Mouse (Mus musculus) adrenal gland, adult (tissue): ENCODE measurements at regions not wholly inside any gene's neighbourhood (a gene's known extent, or its start where the extent isn't known, plus 50 kb on each side); places are given as distances from the start of the nearest gene placed in this dataset.

Experiments
- DNase-seq, 2 experiments: peaks; one replicate each; pipeline ENCODE4 v3.0.0; 2022 to 2023; ENCODE audit warnings: low spot score in 1 of 2; ENCODE audit not compliant: inconsistent age in 2 of 2

- no peak for DNase-seq
These were observed 54.9 kb downstream of the Tas2r134 start for GRCm38 (mm10) chr2:51682177-51682576.

GRCm38 (mm10) chr2:51682745-51683144 is 55.4 kb downstream of the Tas2r134 start:
- no peak for DNase-seq

GRCm38 (mm10) chr2:51705110-51705509 is 77.8 kb downstream of the Tas2r134 start:
- no peak for DNase-seq

GRCm38 (mm10) chr2:51708701-51709100 is 81.4 kb downstream of the Tas2r134 start:
- peak; percentile 8 to 42 for DNase-seq

- DNase-seq = no peak
These were observed 85.3 kb downstream of the Tas2r134 start for GRCm38 (mm10) chr2:51712611-51713010.

GRCm38 (mm10) chr2:51730805-51731204 is 103.5 kb downstream of the Tas2r134 start:
- no peak for DNase-seq

GRCm38 (mm10) chr2:51731703-51732102 is 104.4 kb downstream of the Tas2r134 start:
- DNase-seq = no peak

- no peak for DNase-seq
These were observed 105.0 kb downstream of the Tas2r134 start for GRCm38 (mm10) chr2:51732355-51732754.

- DNase-seq = peak in 1 of 2 experiments; percentile 27
These were observed 105.9 kb downstream of the Tas2r134 start for GRCm38 (mm10) chr2:51733218-51733617.

- DNase-seq = no peak
These were observed 109.1 kb downstream of the Tas2r134 start for GRCm38 (mm10) chr2:51736452-51736851.

- DNase-seq = no peak
These were observed 120.5 kb downstream of the Tas2r134 start for GRCm38 (mm10) chr2:51747675-51748319.

- no peak for DNase-seq
These were observed 121.9 kb downstream of the Tas2r134 start for GRCm38 (mm10) chr2:51749247-51749646.

- DNase-seq = no peak
These were observed 125.7 kb downstream of the Tas2r134 start for GRCm38 (mm10) chr2:51752941-51753564.

GRCm38 (mm10) chr2:51753565-51754031 is 126.3 kb downstream of the Tas2r134 start:
- DNase-seq = no peak

- no peak for DNase-seq
These were observed 130.1 kb downstream of the Tas2r134 start for GRCm38 (mm10) chr2:51757361-51757760.

GRCm38 (mm10) chr2:51758093-51758492 is 130.8 kb downstream of the Tas2r134 start:
- no peak for DNase-seq

- DNase-seq = no peak
These were observed 135.6 kb downstream of the Tas2r134 start for GRCm38 (mm10) chr2:51762866-51763265.

GRCm38 (mm10) chr2:51767507-51768135 is 140.3 kb downstream of the Tas2r134 start:
- no peak for DNase-seq

GRCm38 (mm10) chr2:51768298-51769271 is 141.3 kb downstream of the Tas2r134 start:
- DNase-seq = no peak

- DNase-seq = no peak
These were observed 149.8 kb downstream of the Rbm43 start for GRCm38 (mm10) chr2:51785169-51785568.

- no peak for DNase-seq
These were observed 146.1 kb downstream of the Rbm43 start for GRCm38 (mm10) chr2:51788896-51789295.
